Comparison of ENCODE assay signal across 10 mouse cellular contexts in the genomic region with DNA sequence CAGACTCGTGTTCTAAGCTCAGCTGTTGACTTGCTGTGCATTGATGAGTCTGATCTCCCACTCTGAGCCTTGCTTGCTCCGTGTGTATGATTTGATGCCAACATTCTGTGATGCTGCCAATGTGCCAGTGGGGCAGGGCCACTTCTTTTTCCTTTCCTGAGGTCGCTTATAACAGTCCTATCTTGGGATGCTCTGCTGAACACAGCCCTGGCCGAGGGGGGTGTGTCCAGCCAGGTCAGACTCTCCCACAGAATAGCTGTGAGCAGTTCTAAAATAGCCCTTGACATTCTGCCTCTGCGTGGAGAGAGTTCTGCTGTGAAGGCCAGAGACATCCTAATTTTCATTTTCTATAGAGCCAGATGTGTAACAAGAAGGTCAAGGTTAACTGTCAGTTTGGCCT. TPM values are rescaled to one million over a fixed set of nuclear protein-coding genes. Genes with fewer than 3 reads are reported as not detected.
A peak's percentile ranks its signal among the peaks of the same experiment; 100 is the strongest.
DNase-seq lines count a peak whose midpoint lies in the region; ATAC-seq and TF ChIP-seq lines count a peak whose summit lies in the region.
"Had no signal": no experiment of that assay in that cellular context is flagged by ENCODE, and none has a peak within 500 bp of the region (broad histone marks: within the 10 kb centered on the region; RNA-seq: fewer than 3 reads in every experiment).

No protein-coding gene starts in this region.

- H3K4me3 ChIP-seq in heart, embryonic 12.5 days = peak overlapping the region; percentile 71; the same call in 1 of the 2 replicates
- peak overlapping the region; percentile 54 for H3K4me3 ChIP-seq in bone marrow, adult 2 months (replicated peaks; ENCODE audit: control insufficient read depth, low read depth, low read length)
- no peak overlapping the region for H3K4me3 ChIP-seq in forebrain, embryonic 16.5 days (replicated peaks; ENCODE audit: low read length)
- H3K4me3 ChIP-seq in liver, embryonic 16.5 days (ENCODE audit: low read depth, low read length) = peak overlapping the region; percentile 95
- H3K4me3 ChIP-seq: heart, adult 2 months had no signal

- TF ChIP-seq CTCF in bone marrow, adult 2 months (IDR thresholded peaks at IDR 0.05; ENCODE audit: control insufficient read depth, insufficient read depth, low read length) = no peak

- H3K9ac ChIP-seq in heart, embryonic 12.5 days = 0 out of 2 replicates have a peak overlapping the region, but pooled peaks have one; percentile 4
- 0 out of 2 replicates have a peak overlapping the region, but pooled peaks have one; percentile 26 for H3K9ac ChIP-seq in forebrain, embryonic 16.5 days (replicated peaks; ENCODE audit: low read depth, low read length)
- peak overlapping the region; percentile 99 for H3K9ac ChIP-seq in liver, embryonic 16.5 days (ENCODE audit: low read depth, low read length)

- H3K27ac ChIP-seq in heart, embryonic 12.5 days (ENCODE audit: poor library complexity, severe bottlenecking) = no peak overlapping the region
- H3K27ac ChIP-seq in bone marrow, adult 2 months (ENCODE audit: control insufficient read depth, insufficient read depth, low read depth, low read length, poor library complexity) = no peak overlapping the region
- no peak overlapping the region for H3K27ac ChIP-seq in forebrain, embryonic 16.5 days (ENCODE audit: low read length)
- no peak overlapping the region for H3K27ac ChIP-seq in liver, embryonic 16.5 days (ENCODE audit: low read length)
- H3K27ac ChIP-seq: heart, adult 2 months had no signal

- H3K4me2 ChIP-seq in heart, embryonic 12.5 days = peak overlapping the region; percentile 94
- H3K4me2 ChIP-seq in forebrain, embryonic 16.5 days (ENCODE audit: low read length) = no peak overlapping the region; the same call in 1 of the 2 replicates
- peak overlapping the region; percentile 94 for H3K4me2 ChIP-seq in liver, embryonic 16.5 days (ENCODE audit: low read depth, low read length)

- TF ChIP-seq POLR2A in bone marrow, adult 2 months (IDR thresholded peaks at IDR 0.05; ENCODE audit: borderline replicate concordance, control insufficient read depth, low read depth, low read length) = no peak

- H3K4me1 ChIP-seq in heart, embryonic 12.5 days (replicated peaks) = peaks cover 50% of the 10 kb centered on the region
- peaks cover 6% of the 10 kb centered on the region; the same call in 1 of the 2 replicates for H3K4me1 ChIP-seq in bone marrow, adult 2 months (ENCODE audit: control insufficient read depth, insufficient read depth, low read length)
- H3K4me1 ChIP-seq in forebrain, embryonic 16.5 days (replicated peaks; ENCODE audit: control insufficient read depth, insufficient read depth, low read length) = peaks cover 38% of the 10 kb centered on the region
- H3K4me1 ChIP-seq in liver, embryonic 16.5 days (ENCODE audit: control insufficient read depth, low read depth, low read length) = peaks cover 65% of the 10 kb centered on the region

- no peak for DNase-seq in heart, postnatal 14 days
- DNase-seq in ovary, postnatal 36 days (ENCODE audit: low spot score) = no peak
- no peak for DNase-seq in cerebellum, adult 9-10 months
- no peak for DNase-seq in frontal cortex, adult 2 months (ENCODE audit: extremely low spot score in 1 of 2, low spot score in 1 of 2)

- intact Hi-C loops in heart, postnatal 14 days (cut with DNase I) = loop anchor here (10.0 kb wide), 1 partner anchor 47 kb away; no protein-coding TSS in a partner anchor

- H3K27me3 ChIP-seq in heart, embryonic 12.5 days (replicated peaks) = no peaks in the 10 kb centered on the region
- H3K27me3 ChIP-seq in forebrain, embryonic 16.5 days (replicated peaks; ENCODE audit: control insufficient read depth, insufficient read depth, low read length) = no peaks in the 10 kb centered on the region
- H3K27me3 ChIP-seq in liver, embryonic 16.5 days (ENCODE audit: control insufficient read depth, insufficient read depth, low read depth, low read length) = no peaks in the 10 kb centered on the region; the same call in 1 of the 2 replicates

- H3K9me3 ChIP-seq in heart, embryonic 12.5 days (replicated peaks) = no peaks in the 10 kb centered on the region
- no peaks in the 10 kb centered on the region for H3K9me3 ChIP-seq in forebrain, embryonic 16.5 days (ENCODE audit: control insufficient read depth, low read length)
- no peaks in the 10 kb centered on the region for H3K9me3 ChIP-seq in liver, embryonic 16.5 days (replicated peaks; ENCODE audit: control insufficient read depth, low read length)

- no peaks in the 10 kb centered on the region for H3K36me3 ChIP-seq in heart, embryonic 12.5 days
- H3K36me3 ChIP-seq in forebrain, embryonic 16.5 days (ENCODE audit: control insufficient read depth, insufficient read depth) = no peaks in the 10 kb centered on the region
- peaks cover 5% of the 10 kb centered on the region for H3K36me3 ChIP-seq in liver, embryonic 16.5 days (ENCODE audit: control insufficient read depth, insufficient read depth)

- WGBS in heart, embryonic 12.5 days = 57% methylated on average over 5 of the region's 5 CpGs
- WGBS in bone marrow, adult 2 months = 72% methylated on average over 5 of the region's 5 CpGs
- WGBS in forebrain, embryonic 16.5 days = 60% methylated on average over 5 of the region's 5 CpGs
- 68% methylated on average over 5 of the region's 5 CpGs for WGBS in liver, embryonic 16.5 days (ENCODE audit: insufficient replicate concordance)

- no peak for ATAC-seq in heart, embryonic 12.5 days (ENCODE audit: insufficient number of reproducible peaks, low FRiP score)
- ATAC-seq in forebrain, embryonic 16.5 days = no peak
- no peak for ATAC-seq in liver, embryonic 16.5 days (ENCODE audit: low read depth)
- ATAC-seq: lung, postnatal 0 days had no signal

RNA-seq across cellular contexts. Expression of a gene that starts 2.2 kb away (rescaled TPM):
- polyA plus RNA-seq in heart, embryonic 12.5 days (2016; fragmentation: Nextera tagmentation; extraction: Ambion mirVana) = 15.9 and 16.5 TPM in 2 replicates
- total RNA-seq in heart, postnatal 14 days (2021) = 10 to 100 TPM; 11.1 to 12.8 TPM
- polyA plus RNA-seq in bone marrow, adult 2 months (2011; ENCODE audit: insufficient read depth, insufficient read length, low replicate concordance, missing spikeins) = 16.6 and 18.0 TPM in 2 replicates
- 12.8 and 13.3 TPM in 2 replicates for polyA plus RNA-seq in forebrain, embryonic 16.5 days (2015; fragmentation: Nextera tagmentation; extraction: Ambion mirVana)
- polyA plus RNA-seq in liver, embryonic 16.5 days (2015; fragmentation: Nextera tagmentation; extraction: Ambion mirVana) = 24.1 and 26.3 TPM in 2 replicates
- polyA plus RNA-seq in frontal cortex, adult 2 months (2012; rRNA removed) = 8.6 and 9.7 TPM in 2 replicates

Comparison
In these comparisons a context has a peak if more than half of its experiments do, and no peak if none do; other contexts are left out.
1. H3K9ac ChIP-seq: peak in every context shown above with its lines; median percentile 99 in liver, embryonic 16.5 days; 26 in forebrain, embryonic 16.5 days; 4 in heart, embryonic 12.5 days.